Mouse (Mus musculus) ES-Bruce4 (cell line): ENCODE data around the gene Dpp6.

Experiments used
- CTCF ChIP-seq: IDR thresholded peaks from one replicate; pipeline ENCODE4 v1.8.1; 2011; ENCODE audit warnings: low read depth, low read length
- POLR2A ChIP-seq: IDR thresholded peaks from one replicate; pipeline ENCODE4 v1.8.1; 2011; ENCODE audit warnings: low read length; ENCODE audit not compliant: insufficient read depth

DNA sequence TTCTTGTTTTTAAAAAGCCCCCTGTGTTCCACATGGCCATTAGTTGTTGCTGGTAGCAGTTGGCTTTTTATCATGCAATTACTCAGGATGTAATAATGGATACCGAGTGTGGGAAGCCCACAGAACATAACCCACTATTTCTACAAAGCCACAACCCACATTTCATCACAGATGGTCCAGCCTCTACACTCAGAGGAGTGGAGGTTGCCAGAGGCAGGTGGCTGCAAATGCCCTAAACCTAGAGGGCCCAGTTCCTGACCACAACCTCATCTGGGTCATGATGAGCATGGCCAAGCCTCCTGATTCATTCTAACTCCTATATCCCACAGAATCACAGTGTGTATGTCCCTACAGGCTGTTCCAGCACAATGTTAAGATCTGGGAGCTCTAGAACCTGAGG is 609.2 kb downstream of the Dpp6 start:
- TF ChIP-seq POLR2A (no peak), CTCF (no peak)
